Mouse (Mus musculus) T-cell, adult 2 months (primary cell): ENCODE data around the gene Galnt7.

Source experiments
- DNase-seq: peaks from one replicate; pipeline ENCODE4 v3.0.0; 2022; ENCODE audit warnings: low spot score

The Galnt7 gene

DNA sequence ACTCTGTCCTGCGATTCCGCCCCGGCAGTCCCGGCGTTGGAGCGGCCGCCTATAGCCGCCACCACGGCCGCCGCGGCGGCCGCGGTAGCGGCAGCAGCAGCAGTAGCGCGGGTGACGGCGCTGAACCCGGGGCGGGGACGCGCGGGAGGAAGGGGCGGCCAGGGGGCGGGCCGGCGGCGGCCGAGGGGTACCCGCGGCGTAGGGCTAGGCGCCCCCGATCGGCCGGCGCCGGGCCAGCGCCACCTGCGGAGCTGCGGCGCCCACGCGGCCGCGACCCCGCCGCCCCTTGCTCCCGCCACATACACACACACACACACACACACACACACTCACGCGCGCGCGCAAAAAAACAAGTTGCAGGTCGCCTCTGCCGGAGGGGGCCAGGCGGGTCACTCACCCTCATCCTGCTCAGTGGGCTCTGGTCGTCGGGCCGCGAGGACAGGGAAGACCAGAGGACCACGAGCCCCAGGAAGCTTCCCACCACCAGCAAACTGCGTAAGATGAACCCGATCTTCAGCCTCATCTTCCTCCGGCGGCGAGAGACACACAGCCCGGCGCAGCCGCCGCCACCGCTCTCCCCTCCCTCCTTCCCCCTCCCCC, at the start of gene Galnt7:
TSS of gene Galnt7 (minus strand) at position 577 of the 600 bp plus-strand sequence.
- DNase-seq = peak; percentile 68

DNA sequence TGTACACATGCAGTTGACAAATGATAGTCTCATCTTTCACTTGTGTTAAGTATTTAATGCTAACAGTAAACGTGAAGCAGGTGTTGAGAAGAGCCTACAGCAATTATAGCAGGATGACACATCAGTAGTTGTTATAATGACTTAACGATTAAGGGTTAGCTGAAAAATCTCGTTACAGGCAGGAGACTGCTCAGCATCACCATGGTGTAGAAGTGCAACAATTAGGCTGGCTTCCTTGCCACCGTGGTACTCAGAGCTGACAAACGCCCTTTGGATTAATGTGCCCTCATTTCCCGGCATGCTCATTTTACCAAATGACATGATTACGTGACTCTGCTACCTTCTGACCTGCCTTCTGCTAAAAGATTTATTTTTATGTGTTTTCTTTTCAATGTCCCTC, 35.8 kb upstream of the Galnt7 start:
- no peak for DNase-seq

DNA sequence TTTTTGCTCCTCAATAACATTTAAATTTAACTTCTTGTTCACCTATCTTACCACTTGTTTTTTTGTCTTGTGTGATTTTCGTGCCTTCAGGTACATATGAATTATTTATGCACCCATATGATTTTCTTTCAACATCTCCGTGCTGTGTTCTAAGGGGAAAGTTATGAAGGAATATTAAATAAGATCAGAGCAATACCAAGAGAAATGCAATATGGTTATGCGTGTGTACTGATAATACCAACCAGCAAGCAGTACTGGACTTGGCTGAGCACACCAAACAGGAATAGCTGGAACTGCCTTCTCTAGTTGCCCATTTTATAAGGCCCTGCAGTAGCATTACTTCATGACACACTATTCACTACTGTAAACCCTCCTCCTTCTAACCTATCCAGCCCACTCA, 33.0 kb upstream of the Galnt7 start:
- DNase-seq = no peak

DNA sequence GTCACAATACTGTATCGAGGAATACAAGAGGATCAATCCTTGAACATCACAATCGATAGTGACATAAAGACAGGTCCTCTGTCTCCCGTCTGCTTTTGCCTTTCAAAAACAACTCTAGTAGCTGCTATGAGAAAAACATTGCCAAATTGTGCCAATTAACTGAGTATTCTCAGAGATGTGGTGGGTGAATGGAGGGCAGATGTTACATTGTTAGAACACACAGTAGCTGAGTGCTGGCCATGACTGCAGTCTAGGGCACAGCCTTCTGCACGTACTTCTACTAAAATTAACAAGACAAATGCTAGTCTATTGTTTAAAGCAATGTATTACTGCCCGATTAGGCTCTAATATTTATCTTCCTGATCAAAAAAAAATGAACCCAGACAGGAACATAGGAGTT, 27.2 kb upstream of the Galnt7 start:
- DNase-seq = no peak

DNA sequence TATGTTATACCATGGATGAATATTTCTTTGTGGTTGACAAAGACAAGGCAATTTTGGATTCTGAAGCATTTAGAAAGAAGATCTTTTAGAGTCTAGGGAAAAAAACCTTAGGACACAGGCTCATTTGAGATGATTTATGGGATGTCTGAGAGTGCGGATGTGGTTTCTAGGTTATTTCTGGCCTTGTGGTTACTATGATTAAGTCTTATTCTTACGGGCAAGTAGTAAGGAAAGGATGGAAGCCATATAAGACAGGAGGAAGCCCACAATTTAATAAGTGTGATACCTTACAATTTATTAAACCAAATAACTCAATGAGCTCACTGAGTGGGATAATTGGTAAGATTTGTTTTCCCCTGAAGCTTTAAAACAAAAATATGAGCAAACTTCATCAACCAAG, 11.3 kb upstream of the Galnt7 start:
- DNase-seq = no peak

DNA sequence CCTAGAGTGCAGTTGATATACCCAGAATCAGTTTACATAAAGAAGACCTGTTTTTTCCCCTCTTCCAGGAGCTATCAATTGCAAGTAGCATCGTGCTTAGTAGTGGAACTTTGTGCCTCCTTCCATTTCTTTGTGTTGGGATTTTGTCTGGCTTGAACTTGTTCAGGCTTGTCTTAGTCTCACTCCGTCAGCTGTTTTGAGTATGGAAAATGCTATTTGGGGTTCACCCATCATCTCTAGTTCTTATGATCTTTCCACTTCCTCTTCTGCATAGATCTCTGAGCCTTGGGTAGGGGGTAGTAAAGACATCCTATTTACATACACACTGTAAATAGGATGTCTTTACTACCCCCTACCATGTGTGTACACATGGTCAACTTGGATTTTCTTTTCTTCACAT, 7.2 kb upstream of the Galnt7 start:
- DNase-seq = no peak

DNA sequence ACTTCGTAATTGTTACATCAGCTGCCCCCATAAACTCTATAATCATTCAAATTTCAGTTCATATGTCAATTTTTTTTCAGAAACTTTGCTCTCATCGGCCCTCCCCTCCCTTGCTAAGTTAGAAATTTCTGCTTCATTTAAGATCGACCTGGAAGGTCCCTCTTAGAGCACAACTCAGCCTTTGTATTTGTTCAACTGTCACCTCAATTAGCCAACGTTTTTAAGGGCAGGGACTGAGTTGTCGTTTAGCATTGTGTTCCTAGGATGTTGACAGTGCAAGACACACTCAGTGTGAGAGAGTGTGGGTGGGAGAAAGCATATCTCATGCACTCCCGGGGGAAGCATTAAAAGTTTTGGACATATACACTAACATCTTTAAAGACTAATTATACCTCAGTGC, 3.6 kb upstream of the Galnt7 start:
- DNase-seq = no peak

DNA sequence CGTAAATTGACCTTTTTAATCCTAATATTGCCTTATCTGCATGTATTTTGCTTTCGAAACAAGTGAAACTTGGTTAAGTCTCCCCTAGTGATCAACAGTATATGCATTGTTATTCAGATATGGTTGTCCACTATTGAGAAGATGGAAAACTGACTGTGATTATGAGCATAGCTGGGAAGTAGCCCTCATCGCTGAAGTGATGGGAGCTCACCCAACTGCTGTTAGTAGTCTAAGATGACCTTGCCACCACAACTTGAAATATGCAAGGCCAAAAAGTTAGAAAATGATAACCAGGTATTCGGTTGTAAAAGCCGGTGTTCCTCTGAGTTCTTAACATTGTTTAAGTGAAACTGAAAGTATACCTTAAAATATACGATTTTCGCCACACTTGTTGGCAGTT, 1.3 kb upstream of the Galnt7 start:
- no peak for DNase-seq

DNA sequence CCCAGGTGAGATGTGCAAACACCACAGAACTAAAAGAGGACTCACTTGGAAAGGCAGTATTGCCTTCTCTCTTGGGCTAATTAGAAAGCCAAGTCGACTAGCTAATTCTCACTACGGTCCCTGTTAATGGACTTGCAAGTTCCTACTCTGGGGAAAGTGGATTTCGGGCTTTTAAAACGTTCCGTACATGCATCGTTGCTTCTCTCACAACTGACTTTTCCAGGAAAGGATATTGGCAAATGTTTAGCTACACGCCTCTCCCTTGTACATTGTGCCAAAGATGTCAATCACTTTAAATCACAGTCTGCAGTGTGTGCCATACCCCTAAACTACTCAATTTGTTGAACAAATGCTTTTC, 915 bp upstream of the Galnt7 start:
- no peak for DNase-seq

DNA sequence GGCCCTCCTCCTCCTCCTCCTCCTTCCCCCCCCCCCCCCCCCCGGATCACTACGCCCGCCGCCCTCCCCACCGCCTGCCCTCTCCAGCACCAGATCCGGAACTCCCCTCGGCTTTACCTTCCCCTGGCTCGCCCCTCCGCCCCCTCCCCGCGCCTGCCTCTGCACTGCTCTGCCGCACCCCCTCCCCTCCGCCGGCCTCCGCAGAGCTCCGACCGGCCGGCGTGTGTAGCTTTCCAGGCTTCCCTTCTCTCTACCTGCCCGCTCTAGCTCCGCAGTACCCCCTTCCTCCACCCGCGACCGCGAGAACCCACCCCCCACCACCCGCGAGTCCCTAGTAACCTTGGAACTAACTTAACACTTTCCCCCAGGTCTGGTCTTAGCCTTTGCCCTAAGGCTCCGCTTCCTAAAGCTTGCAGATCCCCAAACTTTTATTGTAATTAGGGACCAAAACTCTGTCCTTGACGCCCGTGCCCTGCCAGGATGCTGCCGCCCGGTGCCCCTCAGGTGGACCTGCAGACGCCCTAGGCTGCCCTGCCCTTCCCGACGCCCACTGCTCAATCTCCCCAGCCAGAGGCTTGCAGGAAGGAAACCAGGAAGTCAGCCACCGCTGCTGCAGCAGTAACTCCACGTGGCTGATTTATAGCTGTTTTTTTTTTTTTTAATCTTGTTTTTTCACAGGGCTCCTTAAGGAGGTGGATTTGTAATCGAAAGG, 380 bp upstream of the Galnt7 start:
- peak; percentile 47 for DNase-seq

DNA sequence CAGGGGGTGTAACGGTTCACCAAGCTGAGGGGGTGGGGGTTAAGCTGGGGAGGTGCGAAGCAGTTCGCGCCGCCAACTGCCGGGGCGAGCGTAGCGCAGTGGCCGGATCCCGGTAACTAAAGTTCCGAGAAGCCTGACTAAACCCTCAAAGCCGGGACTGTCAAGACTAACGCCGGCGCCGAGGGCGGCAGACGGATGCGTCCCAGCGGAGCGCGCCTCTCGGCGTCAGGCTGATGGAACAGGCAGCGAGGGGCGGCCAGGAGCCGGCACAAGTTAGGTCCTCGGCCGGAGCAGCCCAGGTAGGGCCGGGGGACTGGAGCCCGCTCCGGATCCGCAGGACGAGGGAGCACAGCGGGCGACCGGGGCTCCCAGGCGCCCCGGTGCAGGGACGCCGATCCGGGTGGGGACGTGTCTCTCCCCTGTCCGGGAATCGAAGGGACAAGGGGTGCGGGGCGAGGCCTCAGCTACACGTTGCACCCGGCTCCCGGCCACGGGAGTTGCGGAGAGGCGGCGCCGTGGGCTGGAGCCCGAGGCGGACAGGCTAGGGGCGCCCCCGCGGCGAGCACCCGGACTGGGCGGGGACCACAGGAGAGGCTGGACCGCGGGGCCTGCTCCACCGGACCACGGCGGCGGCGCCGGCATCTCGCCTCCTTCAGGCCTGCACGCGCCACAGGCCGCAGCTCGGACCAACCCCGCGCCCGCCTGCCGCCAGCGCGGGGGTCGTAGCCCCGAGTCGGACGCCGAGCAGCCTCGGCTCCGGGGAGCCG, 960 bp downstream of the Galnt7 start:
- DNase-seq = peak; percentile 52

DNA sequence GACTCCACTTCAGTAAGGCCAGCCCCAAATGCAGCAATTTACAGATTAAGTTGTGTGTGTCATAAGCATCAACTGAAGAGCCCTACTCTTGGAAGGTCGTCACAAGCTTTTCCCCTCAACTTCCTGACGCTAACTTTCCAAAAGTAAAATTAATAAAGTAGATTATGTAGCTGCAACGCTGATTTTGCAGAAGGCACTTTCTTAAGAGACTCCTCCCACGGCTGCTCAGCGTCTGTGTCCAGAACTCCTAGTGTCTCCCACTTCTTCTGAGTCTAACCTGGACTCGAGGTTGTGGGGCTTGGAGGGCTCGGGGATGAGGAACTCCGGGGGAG, 1.5 kb downstream of the Galnt7 start:
- DNase-seq = no peak

DNA sequence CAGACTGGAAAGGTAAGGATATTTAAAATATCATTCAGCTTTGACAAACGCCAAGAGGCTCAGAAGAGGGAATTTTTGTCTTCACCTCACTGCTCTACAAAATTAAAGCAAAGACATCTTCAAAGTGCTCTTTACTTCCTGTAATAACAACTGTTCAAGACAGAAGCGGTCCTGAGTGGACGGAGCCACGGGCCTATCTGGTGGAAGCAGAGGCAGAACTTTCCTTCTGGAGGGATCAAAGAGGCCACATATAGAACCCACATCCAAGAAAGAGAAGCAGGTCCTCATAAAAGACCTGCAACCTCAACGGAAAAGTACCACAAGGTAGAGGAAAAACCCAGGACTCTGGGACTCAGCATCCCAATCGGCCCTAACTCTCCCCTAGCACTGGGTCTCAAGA, 2.6 kb downstream of the Galnt7 start:
- DNase-seq = peak; percentile 35

DNA sequence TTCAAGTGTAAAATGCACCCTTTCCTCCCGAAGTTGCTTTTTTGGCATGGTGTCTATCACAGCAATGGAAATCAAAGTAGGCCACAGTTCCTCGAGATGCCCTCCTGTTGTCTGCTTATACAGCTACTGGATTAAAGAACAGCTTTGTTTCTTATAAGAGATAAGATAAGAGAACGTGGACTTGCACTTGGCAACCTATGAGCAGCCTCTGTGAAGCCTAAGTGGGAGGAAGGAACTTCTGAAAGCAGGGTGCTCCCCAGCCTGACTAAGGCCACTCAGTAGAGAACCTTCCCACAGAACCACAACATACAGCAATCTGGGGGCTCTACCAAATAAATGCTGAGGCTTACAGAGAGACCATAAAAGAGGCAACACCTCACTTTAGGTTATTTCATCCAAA, 5.3 kb downstream of the Galnt7 start:
- DNase-seq = no peak

DNA sequence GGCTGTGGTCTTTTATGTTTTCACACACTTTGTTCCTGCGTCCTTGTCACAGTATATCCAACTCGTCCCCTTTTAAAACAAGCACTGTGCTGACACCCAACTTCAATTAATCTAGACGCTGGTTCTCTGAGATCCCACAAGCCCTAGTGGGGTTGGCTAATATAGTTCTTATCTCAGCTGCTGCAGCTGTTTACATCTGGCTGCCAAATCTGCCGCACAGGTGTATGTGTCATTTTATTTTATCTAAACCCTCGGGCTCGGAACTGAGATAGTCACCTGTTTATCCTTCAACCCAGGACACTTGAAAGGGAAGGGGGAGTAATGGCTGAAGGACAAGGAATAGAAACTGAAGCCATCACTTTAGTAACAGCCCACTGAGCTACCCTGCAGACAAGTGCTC, 8.6 kb downstream of the Galnt7 start:
- DNase-seq = no peak

DNA sequence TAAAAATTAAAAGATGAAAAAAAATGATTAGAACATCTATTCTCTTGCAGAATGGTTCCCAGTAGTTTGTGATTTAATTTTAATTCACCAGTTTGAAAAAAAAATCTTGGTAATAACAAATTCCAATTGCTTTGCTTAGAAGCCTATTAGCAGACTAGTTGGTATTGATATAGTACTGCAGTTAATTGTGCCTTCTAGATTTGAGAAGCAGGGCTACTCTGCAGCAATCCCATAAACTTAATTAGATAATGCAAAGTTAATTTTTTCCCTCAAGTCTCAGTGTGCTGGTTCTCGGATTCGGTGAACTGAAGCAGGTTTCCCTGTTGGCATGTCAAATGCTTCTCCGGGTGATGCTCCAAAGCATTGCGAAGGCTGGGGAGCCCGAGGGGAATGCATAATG, 10.1 kb downstream of the Galnt7 start:
- no peak for DNase-seq

DNA sequence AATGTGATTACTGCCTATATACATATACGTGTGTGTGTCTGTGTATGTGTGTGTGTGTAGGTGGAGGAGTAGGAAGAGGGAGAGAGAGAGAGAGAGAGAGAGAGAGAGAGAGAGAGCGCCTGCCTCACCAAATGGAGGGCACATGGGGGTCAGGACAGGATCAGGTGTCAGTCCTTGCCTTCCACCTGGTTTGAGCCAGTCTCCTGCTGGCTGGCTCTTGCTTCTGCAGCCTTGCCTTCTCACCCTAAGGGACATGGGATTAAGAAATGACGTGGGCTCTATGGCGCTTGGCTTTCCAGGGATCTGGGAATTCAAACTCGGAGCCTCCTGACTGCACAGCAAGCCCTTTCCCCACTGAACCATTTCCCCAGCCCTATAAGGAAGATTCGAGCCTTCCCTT, 13.9 kb downstream of the Galnt7 start:
- no peak for DNase-seq

DNA sequence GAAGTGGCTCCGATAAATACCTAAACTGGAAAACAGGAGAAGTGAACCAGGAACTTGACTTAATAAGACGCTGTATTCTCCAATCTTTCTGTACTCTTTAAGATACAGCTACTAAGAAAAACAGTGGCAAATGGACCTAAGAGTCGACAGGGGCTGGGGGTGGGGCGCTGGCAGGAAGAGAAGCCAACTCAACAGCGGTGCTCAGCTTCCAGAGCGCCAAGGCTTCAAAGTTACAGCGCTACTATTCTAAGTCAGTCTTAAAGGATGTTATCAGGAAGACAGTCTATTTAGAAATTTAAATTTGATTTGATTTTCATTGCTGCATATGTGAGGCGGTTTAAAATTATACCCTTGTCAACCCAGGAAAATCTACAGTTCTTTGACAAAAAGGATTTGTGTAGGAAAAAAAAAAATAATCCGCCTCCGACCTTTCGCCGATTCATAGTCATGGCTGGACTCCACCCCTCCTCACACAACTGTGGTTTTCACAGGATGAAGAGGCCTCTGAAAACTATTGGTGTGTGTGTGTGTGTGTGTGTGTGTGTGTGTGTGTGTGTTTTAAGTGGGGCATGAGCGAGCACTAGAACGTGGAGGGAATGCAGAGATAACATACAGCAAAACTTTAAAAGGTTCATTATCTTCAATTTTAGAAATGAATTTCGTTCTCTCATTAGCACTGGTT, 15.1 kb downstream of the Galnt7 start:
- peak; percentile 49 for DNase-seq

DNA sequence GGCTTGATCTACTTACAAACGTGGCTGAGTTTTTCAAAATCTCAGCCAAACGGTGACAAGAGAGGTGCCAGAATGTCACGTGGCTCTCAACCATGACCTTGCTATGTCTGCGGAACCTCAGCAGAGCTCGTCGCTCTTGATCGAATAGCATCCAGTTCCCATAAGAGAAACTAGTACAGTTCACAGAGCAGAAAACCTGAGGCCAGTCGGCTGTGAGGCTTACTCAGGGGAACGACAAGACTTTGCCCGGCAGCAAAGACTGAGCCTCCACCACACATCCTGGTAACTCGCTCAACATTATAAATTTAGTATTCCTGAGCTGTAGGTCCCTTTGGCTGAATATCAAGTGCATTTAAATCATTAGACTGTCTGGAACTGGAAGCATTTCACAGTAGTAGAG, 16.1 kb downstream of the Galnt7 start:
- no peak for DNase-seq

DNA sequence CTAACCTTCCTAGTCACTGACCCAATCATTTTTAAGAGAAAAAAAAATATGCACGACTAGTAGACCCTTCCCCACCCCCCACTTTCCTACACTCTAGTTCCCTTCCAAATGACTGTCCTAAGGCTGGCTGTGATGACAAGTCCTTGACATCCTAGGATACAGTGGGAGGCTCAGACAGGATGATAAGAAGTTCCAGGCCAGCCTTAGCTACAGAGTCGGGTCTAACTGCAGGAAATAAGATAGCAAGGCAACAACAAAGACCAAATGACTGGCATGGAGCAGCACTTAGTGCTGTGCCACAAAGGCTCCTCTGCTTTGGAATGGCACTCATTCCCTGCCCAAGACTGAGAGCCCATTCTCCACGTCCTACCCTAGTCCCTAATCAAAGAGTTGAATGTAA, 16.6 kb downstream of the Galnt7 start:
- no peak for DNase-seq

DNA sequence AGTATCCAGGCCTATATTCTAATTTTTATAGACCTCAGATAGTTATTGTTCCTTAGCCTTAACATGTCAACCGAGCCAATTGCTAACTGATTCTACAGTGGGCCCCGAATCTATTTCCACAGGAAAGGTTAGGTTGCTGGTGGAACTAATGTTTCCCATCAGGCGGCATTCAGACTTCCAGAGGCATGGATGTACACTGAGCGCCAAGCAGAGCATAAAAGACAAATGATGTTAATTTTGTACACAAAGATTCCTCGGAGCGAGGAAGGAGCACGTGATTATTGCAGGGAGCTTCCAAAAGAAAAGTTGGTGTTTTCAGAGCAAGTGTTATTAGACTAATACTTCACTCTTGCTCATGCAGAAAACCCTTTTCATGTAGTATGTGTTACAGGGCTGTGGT, 21.1 kb downstream of the Galnt7 start:
- no peak for DNase-seq

DNA sequence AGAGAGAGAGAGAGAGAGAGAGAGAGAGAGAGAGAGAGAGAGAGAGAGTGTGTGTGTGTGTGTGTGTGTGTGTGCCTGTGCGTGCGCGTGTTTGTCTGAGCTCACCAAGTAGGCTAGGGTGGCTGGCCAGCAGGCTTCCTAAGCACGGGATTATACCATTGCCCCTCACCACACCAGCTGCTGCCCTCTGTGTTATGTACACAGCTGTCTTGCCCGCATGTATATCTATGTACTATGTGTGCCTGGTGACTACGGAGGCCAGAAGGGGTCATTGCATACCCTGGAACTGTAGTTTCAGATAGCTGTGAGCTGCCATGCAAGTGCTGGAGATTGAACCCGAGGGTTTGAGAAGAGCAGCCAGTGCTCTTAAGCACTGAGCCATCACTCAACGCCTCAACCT, 22.7 kb downstream of the Galnt7 start:
- DNase-seq = no peak
